Mouse (Mus musculus) CH12.LX (cell line): ENCODE results near the gene Gpr176. TPM values are rescaled to one million over a fixed set of nuclear protein-coding genes. Genes with fewer than 3 reads are reported as not detected.

Experiments
- DNase-seq: peaks from one replicate; pipeline ENCODE4 v3.0.0-alpha.2; 2013; ENCODE audit errors: extremely low read depth
- H3K27ac ChIP-seq: 2 replicates; pipeline ENCODE4 v1.5.1; 2012; ENCODE audit warnings: low read depth, mild to moderate bottlenecking, control low read depth, moderate library complexity; ENCODE audit not compliant: insufficient read depth
- H3K27me3 ChIP-seq: replicated peaks from 2 replicates; pipeline ENCODE3; 2012; ENCODE audit warnings: inconsistent platforms
- H3K36me3 ChIP-seq, 2 experiments: replicated peaks in 1 of 2; 2 replicates each; pipeline versions ENCODE3 to v1.6.1; 2012; ENCODE audit warnings: inconsistent platforms in 1 of 2, low read length in 1 of 2, mild to moderate bottlenecking in 1 of 2, mixed read lengths in 1 of 2, moderate library complexity in 1 of 2; ENCODE audit not compliant: control insufficient read depth in 1 of 2, insufficient read depth in 1 of 2
- H3K4me1 ChIP-seq, 2 experiments: 2 replicates each; pipeline ENCODE4 v1.6.1; 2012; ENCODE audit warnings: inconsistent platforms in 1 of 2, moderate library complexity in 1 of 2; ENCODE audit not compliant: insufficient read depth in 2 of 2, control insufficient read depth in 1 of 2
- H3K4me2 ChIP-seq: 2 replicates; pipeline ENCODE4 v1.6.1; 2012; ENCODE audit warnings: low read depth, mild to moderate bottlenecking, control low read depth; ENCODE audit not compliant: poor library complexity, insufficient read depth, severe bottlenecking
- H3K4me3 ChIP-seq, 3 experiments: fragments of 150-350 bp in 1 of 3; sonication (generic) in 1 of 3; replicated peaks in 1 of 3; 2 replicates each; pipeline versions ENCODE3 to v1.5.1; 2011 to 2012; ENCODE audit warnings: low read depth in 2 of 3, low read length in 2 of 3, mild to moderate bottlenecking in 2 of 3, moderate library complexity in 2 of 3, control low read depth in 1 of 3, improper control_type of control experiment in 1 of 3, inconsistent platforms in 1 of 3, mixed read lengths in 1 of 3; ENCODE audit not compliant: poor library complexity in 1 of 3
- H3K79me2 ChIP-seq: replicated peaks from 2 replicates; pipeline ENCODE4 v1.6.1; 2012; ENCODE audit warnings: mild to moderate bottlenecking, moderate library complexity; ENCODE audit not compliant: control insufficient read depth, poor library complexity, insufficient read depth, severe bottlenecking; ENCODE audit errors: extremely low read depth
- H3K9ac ChIP-seq: 2 replicates; pipeline ENCODE4 v1.6.1; 2012; ENCODE audit warnings: low read depth, mild to moderate bottlenecking, control low read depth, moderate library complexity; ENCODE audit not compliant: insufficient read depth
- H3K9me3 ChIP-seq: replicated peaks from 2 replicates; pipeline ENCODE3; 2012; ENCODE audit warnings: low read length, inconsistent platforms, mixed read lengths
- HCFC1 ChIP-seq: IDR thresholded peaks from 2 replicates; pipeline ENCODE4 v1.6.1; 2012; ENCODE audit warnings: low read depth, mild to moderate bottlenecking, inconsistent platforms, low read length, improper control_type of control experiment
- IRF4 ChIP-seq: IDR thresholded peaks from 2 replicates; pipeline ENCODE4 v1.6.1; 2014; ENCODE audit warnings: low read depth, mild to moderate bottlenecking, inconsistent platforms, low read length, improper control_type of control experiment
- JUND ChIP-seq: conservative IDR thresholded peaks from 2 replicates; pipeline ENCODE4 v1.6.1; 2011; ENCODE audit warnings: low read depth, low read length, improper control_type of control experiment
- KAT2A ChIP-seq: IDR thresholded peaks from 2 replicates; pipeline ENCODE4 v1.6.1; 2012; ENCODE audit warnings: low read length, improper control_type of control experiment, inconsistent platforms; ENCODE audit not compliant: insufficient replicate concordance
- MAFK ChIP-seq: IDR thresholded peaks from 2 replicates; pipeline ENCODE4 v1.6.1; 2011; ENCODE audit warnings: low read length, improper control_type of control experiment; ENCODE audit not compliant: insufficient replicate concordance
- MAX ChIP-seq: IDR thresholded peaks from 2 replicates; pipeline ENCODE4 v1.6.1; 2011; ENCODE audit warnings: low read length, improper control_type of control experiment
- MXI1 ChIP-seq: IDR thresholded peaks from 2 replicates; pipeline ENCODE4 v1.6.1; 2011; ENCODE audit warnings: mild to moderate bottlenecking, low read depth, low read length, improper control_type of control experiment
- NRF1 ChIP-seq: IDR thresholded peaks from 2 replicates; pipeline ENCODE4 v1.6.1; 2014; ENCODE audit warnings: low read depth, mild to moderate bottlenecking, inconsistent platforms, low read length, improper control_type of control experiment, moderate library complexity
- SMC3 ChIP-seq: IDR thresholded peaks from 2 replicates; pipeline ENCODE4 v1.6.1; 2011; ENCODE audit warnings: low read depth, low read length, improper control_type of control experiment
- TBP ChIP-seq: conservative IDR thresholded peaks from 2 replicates; pipeline ENCODE4 v1.6.1; 2011; ENCODE audit warnings: low read depth, low read length, improper control_type of control experiment
- USF1 ChIP-seq: IDR thresholded peaks from 2 replicates; pipeline ENCODE4 v1.6.1; 2014; ENCODE audit warnings: low read depth, mild to moderate bottlenecking, inconsistent platforms, low read length, improper control_type of control experiment
- USF2 ChIP-seq: conservative IDR thresholded peaks from 2 replicates; pipeline ENCODE4 v1.6.1; 2011; ENCODE audit warnings: low read depth, low read length, improper control_type of control experiment
- ZKSCAN1 ChIP-seq: IDR thresholded peaks from 2 replicates; pipeline ENCODE4 v1.6.1; 2012; ENCODE audit warnings: low read depth, inconsistent platforms, low read length, improper control_type of control experiment, borderline replicate concordance
- ZMIZ1 ChIP-seq: IDR thresholded peaks from 2 replicates; pipeline ENCODE4 v1.6.1; 2012; ENCODE audit warnings: low read depth, mild to moderate bottlenecking, inconsistent platforms, low read length, improper control_type of control experiment
- ZNF384 ChIP-seq: IDR thresholded peaks from 2 replicates; pipeline ENCODE4 v1.6.1; 2012; ENCODE audit warnings: low read depth, low read length, improper control_type of control experiment, inconsistent platforms
- dilution Hi-C: fragments of 300-500 bp; cut with MboI; formaldehyde crosslinking; loops from 2 replicates; pipeline ENCODE4 v1.14.3; 2020; ENCODE audit warnings: low sequenced_read_pairs; ENCODE audit not compliant: extremely low pct_unique_long_range_greater_than_20kb, extremely low pct_ligation_motif_present
- in situ Hi-C: fragments of 300-500 bp; cut with MboI; formaldehyde crosslinking; loops from 3 replicates; pipeline ENCODE4 v1.14.3; 2019; ENCODE audit warnings: low sequenced_read_pairs, low pct_ligation_motif_present, low pct_unique_long_range_greater_than_20kb, mixed read lengths
- polyA plus RNA-seq: library from polyadenylated mRNA; unstranded; fragments of >175 nt; gene quantifications from 2 replicates; pipeline ENCODE4 v1.2.1, GENCODE M21; 2012; ENCODE audit warnings: low read depth; ENCODE audit not compliant: insufficient read length
- total RNA-seq, 2 experiments: library from RNA; depleted of rRNA; stranded (reverse); fragments of 300-350 nt in 1 of 2; fragments of >200 nt in 1 of 2; gene quantifications; 2 replicates each; pipeline ENCODE4 v1.2.3; 2012 to 2014

The Gpr176 gene
- total and polyA plus RNA-seq, 3 experiments, result not detected

DNA sequence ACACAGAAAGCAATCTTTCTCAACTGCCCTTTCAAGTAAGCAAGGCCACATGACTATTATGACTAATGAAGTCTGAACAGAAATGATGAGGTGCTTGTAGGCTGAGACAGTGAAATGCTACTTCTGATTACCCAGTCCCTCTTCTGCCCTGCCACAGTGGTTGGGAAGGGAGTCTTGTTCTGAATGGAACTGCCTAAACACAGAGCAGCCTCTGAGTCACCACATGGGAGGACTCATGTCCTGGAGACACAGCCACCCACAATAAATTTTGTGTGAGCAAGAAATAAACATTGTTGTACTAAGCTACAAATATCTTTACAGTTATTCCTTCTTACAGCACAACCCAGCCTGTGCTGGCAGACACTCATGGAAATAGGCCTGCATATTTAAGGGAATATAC is 2.7 kb upstream of the Gpr176 start:
- H3K27ac ChIP-seq, result no peak overlapping the region
- H3K9ac ChIP-seq, result no peak overlapping the region
- no peak overlapping the region for H3K4me2 ChIP-seq
- H3K9me3 ChIP-seq, result peaks cover 14% of the 10 kb centered on the region
- no peaks in the 10 kb centered on the region for H3K36me3 ChIP-seq
- TF ChIP-seq MXI1, result no peak
- no peak for TF ChIP-seq MAX
- TF ChIP-seq ZNF384, result no peak
- no peak for TF ChIP-seq IRF4
- TF ChIP-seq MAFK, result no peak
- TF ChIP-seq KAT2A, result no peak
- peaks cover 0 to 9% of the 10 kb centered on the region in 2 experiments; a peak in 2 of 4 replicates for H3K4me1 ChIP-seq
- in situ Hi-C loops (no loop called here), dilution Hi-C loops (no loop called here)
- H3K27me3 ChIP-seq, result no peaks in the 10 kb centered on the region
- no peaks in the 10 kb centered on the region for H3K79me2 ChIP-seq
- no peak overlapping the region for H3K4me3 ChIP-seq
- DNase-seq, result no peak

DNA sequence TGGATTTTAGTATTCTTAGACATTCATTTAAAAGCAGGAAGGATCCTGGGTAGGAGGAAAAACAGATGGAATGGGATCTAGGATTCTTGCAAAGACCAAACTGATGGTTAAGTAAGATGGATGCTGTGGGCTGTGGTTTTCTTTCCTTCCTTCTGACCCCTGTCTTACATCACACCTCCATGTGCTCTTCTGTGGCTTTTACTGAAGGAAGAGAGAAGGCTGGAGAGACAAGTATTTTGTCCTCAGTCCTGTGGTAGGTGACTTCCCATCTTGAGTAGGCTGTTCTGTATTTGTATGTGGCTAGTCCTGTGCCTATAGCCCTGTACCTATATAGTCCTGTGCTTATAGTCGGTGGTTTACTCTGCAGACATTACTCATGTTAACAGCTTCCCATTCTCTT is 2.3 kb upstream of the Gpr176 start:
- dilution Hi-C loops (no loop called here), in situ Hi-C loops (no loop called here)
- H3K9me3 ChIP-seq, result peaks cover 14% of the 10 kb centered on the region
- TF ChIP-seq SMC3, result no peak
- no peak for TF ChIP-seq JUND
- TF ChIP-seq ZMIZ1, result no peak
- TF ChIP-seq HCFC1, result no peak
- no peak for TF ChIP-seq USF2
- TF ChIP-seq NRF1, result no peak
- TF ChIP-seq MAFK, result no peak
- TF ChIP-seq ZKSCAN1, result no peak
- no peak for TF ChIP-seq MAX
- TF ChIP-seq USF1, result no peak
- TF ChIP-seq TBP, result no peak
- H3K9ac ChIP-seq, result no peak overlapping the region
- H3K27ac ChIP-seq, result no peak overlapping the region
- no peaks in the 10 kb centered on the region for H3K27me3 ChIP-seq
- no peaks in the 10 kb centered on the region for H3K79me2 ChIP-seq
- no peak overlapping the region for H3K4me2 ChIP-seq
- no peak for DNase-seq
- H3K4me1 ChIP-seq, result peaks cover 0 to 9% of the 10 kb centered on the region in 2 experiments; a peak in 2 of 4 replicates
- no peak overlapping the region for H3K4me3 ChIP-seq
- H3K36me3 ChIP-seq, result no peaks in the 10 kb centered on the region
